Mouse (Mus musculus) frontal cortex, postnatal 36 days (tissue): ENCODE measurements around the gene Efr3b.
A peak's percentile ranks its signal among the peaks of the same experiment; 100 is the strongest.
"Not testable (repeated sequence)": the region's sequence is repeated elsewhere in the genome, so short reads cannot be mapped to it uniquely, and the experiment has no call there.

Experiments used
- DNase-seq, 2 experiments: peaks; one replicate each; pipeline ENCODE4 v3.0.0; 2022; ENCODE audit warnings: low spot score in 2 of 2

Efr3b gene

GRCm38 (mm10) chr12:3981350-3982131 is 57.2 kb downstream of the Efr3b start:
- peak; percentile 63 to 68 for DNase-seq

GRCm38 (mm10) chr12:3980991-3981349 is 57.7 kb downstream of the Efr3b start:
- DNase-seq, result no peak

GRCm38 (mm10) chr12:3973169-3973568 is 65.5 kb downstream of the Efr3b start:
- not testable (repeated sequence) for DNase-seq

GRCm38 (mm10) chr12:3968380-3968779 is 70.3 kb downstream of the Efr3b start:
- DNase-seq, result no peak

GRCm38 (mm10) chr12:3967196-3967595 is 71.5 kb downstream of the Efr3b start:
- DNase-seq, result no peak

GRCm38 (mm10) chr12:3960553-3960952 is 78.2 kb downstream of the Efr3b start:
- DNase-seq, result no peak

GRCm38 (mm10) chr12:3959791-3960543 is 78.7 kb downstream of the Efr3b start:
- DNase-seq, result peak; percentile 83 to 89

- DNase-seq, result no peak
Measured at GRCm38 (mm10) chr12:3956351-3956750, 82.4 kb downstream of the Efr3b start.

- DNase-seq, result no peak
Measured at GRCm38 (mm10) chr12:3955371-3955770, 83.3 kb downstream of the Efr3b start.

- DNase-seq, result no peak
Measured at GRCm38 (mm10) chr12:3954651-3955050, 84.1 kb downstream of the Efr3b start, which contains the start of gene Pomc. Gene Pomc, plus strand, starts transcription at chr12:3954951.

GRCm38 (mm10) chr12:3947503-3947902 is 91.2 kb downstream of the Efr3b start:
- DNase-seq, result no peak

GRCm38 (mm10) chr12:3944454-3945073 is 94.2 kb downstream of the Efr3b start:
- DNase-seq, result no peak

GRCm38 (mm10) chr12:3942026-3942425 is 96.7 kb downstream of the Efr3b start:
- DNase-seq, result no peak

- peak; percentile 43 to 67 for DNase-seq
Measured at GRCm38 (mm10) chr12:3930090-3930865, 108.4 kb downstream of the Efr3b start.

GRCm38 (mm10) chr12:3928841-3929240 is 109.9 kb downstream of the Efr3b start:
- DNase-seq, result peak; percentile 50 to 63

GRCm38 (mm10) chr12:3926127-3926526 is 112.6 kb downstream of the Efr3b start:
- peak; percentile 61 to 71 for DNase-seq

GRCm38 (mm10) chr12:3919423-3919822 is 119.3 kb downstream of the Efr3b start:
- no peak for DNase-seq

- no peak for DNase-seq
Measured at GRCm38 (mm10) chr12:3918577-3918976, 120.1 kb downstream of the Efr3b start.

GRCm38 (mm10) chr12:3917668-3918341 is 120.9 kb downstream of the Efr3b start:
- DNase-seq, result no peak

GRCm38 (mm10) chr12:3915852-3916251 is 122.9 kb downstream of the Efr3b start:
- DNase-seq, result no peak
